Mouse (Mus musculus): ENCODE data around the gene Wdr43.
A peak's percentile ranks its signal among the peaks of the same experiment; 100 is the strongest.

GRCm38 (mm10) chr17:71669511-71669910 is 53.8 kb downstream of the Wdr43 start:
- TF ChIP-seq CTCF (conservative IDR thresholded peaks at IDR 0.05; ENCODE audit: insufficient read depth, insufficient read length, low read depth, low read length): 0 out of 2 replicates have a peak, but pooled peaks have one; percentile 16
- TF ChIP-seq POLR2A (IDR thresholded peaks at IDR 0.05; ENCODE audit: low read depth, low read length): no peak
